In genomic region chr15:86090578-86090977, GRCm38 (mm10) we compare ENCODE assay signal across 9 mouse cellular contexts. TPM values are rescaled to one million over a fixed set of nuclear protein-coding genes. Genes with fewer than 3 reads are reported as not detected.
DNase-seq lines count a peak whose midpoint lies in the region; ATAC-seq lines count a peak whose summit lies in the region.
"Had no signal": no experiment of that assay in that cellular context is flagged by ENCODE, and none has a peak within 500 bp of the region (broad histone marks: within the 10 kb centered on the region; RNA-seq: fewer than 3 reads in every experiment).

No protein-coding gene starts in this region.

- peaks cover 21% of the 10 kb centered on the region for H3K36me3 ChIP-seq in hindbrain, embryonic 10.5 days
- no peaks in the 10 kb centered on the region for H3K36me3 ChIP-seq in hindbrain, embryonic 11.5 days (ENCODE audit: control insufficient read depth, insufficient read depth, low read length)
- no peaks in the 10 kb centered on the region for H3K36me3 ChIP-seq in midbrain, embryonic 16.5 days (ENCODE audit: control insufficient read depth, insufficient read depth, low read length)
- H3K36me3 ChIP-seq in midbrain, embryonic 15.5 days (replicated peaks), result no peaks in the 10 kb centered on the region
- no peaks in the 10 kb centered on the region; the same call in 1 of the 2 replicates for H3K36me3 ChIP-seq in limb, embryonic 15.5 days

- H3K27ac ChIP-seq in hindbrain, embryonic 10.5 days, result peak overlapping the region; percentile 64
- no peak overlapping the region for H3K27ac ChIP-seq in hindbrain, embryonic 11.5 days (ENCODE audit: low read depth, low read length)
- H3K27ac ChIP-seq in midbrain, embryonic 16.5 days (ENCODE audit: low read length), result 0 out of 2 replicates have a peak overlapping the region, but pooled peaks have one; percentile 50
- H3K27ac ChIP-seq in midbrain, embryonic 15.5 days, result no peak overlapping the region
- 0 out of 2 replicates have a peak overlapping the region, but pooled peaks have one; percentile 13 for H3K27ac ChIP-seq in limb, embryonic 15.5 days

- DNase-seq in hindbrain, embryonic 10.5 days (ENCODE audit: low spot score), result no peak
- DNase-seq in hindbrain, embryonic 11.5 days (ENCODE audit: low spot score), result no peak
- no peak for DNase-seq in gastrocnemius, postnatal 36 days
- DNase-seq: cerebellum, postnatal 36 days; thymus, postnatal 14 days had no signal

- H3K27me3 ChIP-seq in hindbrain, embryonic 10.5 days (ENCODE audit: insufficient read depth, poor library complexity, severe bottlenecking), result no peaks in the 10 kb centered on the region
- no peaks in the 10 kb centered on the region for H3K27me3 ChIP-seq in hindbrain, embryonic 11.5 days (ENCODE audit: control insufficient read depth, insufficient read depth, low read length)
- H3K27me3 ChIP-seq in midbrain, embryonic 16.5 days (ENCODE audit: control insufficient read depth, insufficient read depth, low read depth, low read length), result no peaks in the 10 kb centered on the region
- H3K27me3 ChIP-seq in midbrain, embryonic 15.5 days (replicated peaks), result no peaks in the 10 kb centered on the region
- no peaks in the 10 kb centered on the region for H3K27me3 ChIP-seq in limb, embryonic 15.5 days

- H3K4me2 ChIP-seq in hindbrain, embryonic 11.5 days (replicated peaks; ENCODE audit: low read depth, low read length), result no peak overlapping the region
- no peak overlapping the region for H3K4me2 ChIP-seq in midbrain, embryonic 16.5 days (ENCODE audit: low read length)
- no peak overlapping the region for H3K4me2 ChIP-seq in midbrain, embryonic 15.5 days
- H3K4me2 ChIP-seq in limb, embryonic 15.5 days, result no peak overlapping the region

- H3K9ac ChIP-seq in hindbrain, embryonic 11.5 days (ENCODE audit: low read depth, low read length), result no peak overlapping the region
- no peak overlapping the region for H3K9ac ChIP-seq in midbrain, embryonic 16.5 days (ENCODE audit: low read depth, low read length)
- no peak overlapping the region for H3K9ac ChIP-seq in midbrain, embryonic 15.5 days
- no peak overlapping the region for H3K9ac ChIP-seq in limb, embryonic 15.5 days

- intact Hi-C loops in gastrocnemius, postnatal 36 days (cut with DNase I), result no loop called here

- no peak overlapping the region for H3K4me3 ChIP-seq in hindbrain, embryonic 10.5 days
- no peak overlapping the region for H3K4me3 ChIP-seq in hindbrain, embryonic 11.5 days (ENCODE audit: low read depth, low read length)
- no peak overlapping the region for H3K4me3 ChIP-seq in midbrain, embryonic 16.5 days (ENCODE audit: low read depth, low read length)
- no peak overlapping the region for H3K4me3 ChIP-seq in midbrain, embryonic 15.5 days
- no peak overlapping the region for H3K4me3 ChIP-seq in limb, embryonic 15.5 days

- H3K9me3 ChIP-seq in hindbrain, embryonic 10.5 days, result no peaks in the 10 kb centered on the region
- H3K9me3 ChIP-seq in hindbrain, embryonic 11.5 days (ENCODE audit: control insufficient read depth, low read length), result no peaks in the 10 kb centered on the region
- no peaks in the 10 kb centered on the region for H3K9me3 ChIP-seq in midbrain, embryonic 16.5 days (replicated peaks; ENCODE audit: control insufficient read depth, low read length, poor library complexity, severe bottlenecking)
- H3K9me3 ChIP-seq in midbrain, embryonic 15.5 days, result no peaks in the 10 kb centered on the region
- no peaks in the 10 kb centered on the region for H3K9me3 ChIP-seq in limb, embryonic 15.5 days

- peaks cover 58% of the 10 kb centered on the region for H3K4me1 ChIP-seq in hindbrain, embryonic 10.5 days (replicated peaks)
- H3K4me1 ChIP-seq in hindbrain, embryonic 11.5 days (replicated peaks; ENCODE audit: control insufficient read depth, insufficient read depth, low read length), result peaks cover 13% of the 10 kb centered on the region
- peaks cover 39% of the 10 kb centered on the region for H3K4me1 ChIP-seq in midbrain, embryonic 16.5 days (ENCODE audit: control insufficient read depth, insufficient read depth, low read length)
- peaks cover 44% of the 10 kb centered on the region for H3K4me1 ChIP-seq in midbrain, embryonic 15.5 days
- H3K4me1 ChIP-seq in limb, embryonic 15.5 days, result peaks cover 61% of the 10 kb centered on the region

- WGBS in hindbrain, embryonic 10.5 days, result 90% methylated on average over 8 of the region's 8 CpGs
- WGBS in hindbrain, embryonic 11.5 days, result 89% methylated on average over 8 of the region's 8 CpGs
- WGBS in midbrain, embryonic 16.5 days, result 90% methylated on average over 8 of the region's 8 CpGs
- 85% methylated on average over 8 of the region's 8 CpGs for WGBS in midbrain, embryonic 15.5 days
- 93% methylated on average over 8 of the region's 8 CpGs for WGBS in limb, embryonic 15.5 days

- no peak for ATAC-seq in hindbrain, embryonic 11.5 days (ENCODE audit: low FRiP score)
- ATAC-seq in midbrain, embryonic 16.5 days, result no peak
- ATAC-seq in midbrain, embryonic 15.5 days (replicated peaks), result no peak
- no peak for ATAC-seq in limb, embryonic 15.5 days (ENCODE audit: insufficient number of reproducible peaks, low FRiP score, low TSS enrichment, low read depth)
- no peak for ATAC-seq in megakaryocyte progenitor cell, adult 5-6 weeks (replicated peaks; ENCODE audit: poor library complexity)

RNA-seq across cellular contexts. Expression of gene Gramd4, which starts 33.1 kb away (rescaled TPM):
- 16.6 and 18.0 TPM in 2 replicates for polyA plus RNA-seq in hindbrain, embryonic 10.5 days (2016; fragmentation: Nextera tagmentation; extraction: Ambion mirVana)
- polyA plus RNA-seq in hindbrain, embryonic 11.5 days (2014; fragmentation: Nextera tagmentation; extraction: Ambion mirVana), result 8.7 and 10.1 TPM in 2 replicates
- 36.0 and 36.7 TPM in 2 replicates for polyA plus RNA-seq in midbrain, embryonic 16.5 days (2015; fragmentation: Nextera tagmentation; extraction: Ambion mirVana)
- 41.0 and 41.7 TPM in 2 replicates for polyA plus RNA-seq in midbrain, embryonic 15.5 days (2015; fragmentation: Nextera tagmentation; extraction: Ambion mirVana)
- polyA plus RNA-seq in limb, embryonic 15.5 days (2015; fragmentation: Nextera tagmentation; extraction: Ambion mirVana), result 15.6 and 22.0 TPM in 2 replicates
- 7.1 and 7.4 TPM in 2 replicates for total RNA-seq in megakaryocyte progenitor cell, adult 5-6 weeks (2015)
- 19.7 and 20.5 TPM in 2 replicates for total RNA-seq in megakaryocyte progenitor cell, adult 5-6 weeks (2017)
- 1 to 10 TPM; 5.1 to 5.9 TPM for total RNA-seq in gastrocnemius, postnatal 36 days (2021)

RNA-seq across cellular contexts. Expression of gene Celsr1, which starts 57.0 kb away (rescaled TPM):
- polyA plus RNA-seq in hindbrain, embryonic 10.5 days (2016; fragmentation: Nextera tagmentation; extraction: Ambion mirVana), result 3.4 and 3.6 TPM in 2 replicates
- 4.6 and 5.1 TPM in 2 replicates for polyA plus RNA-seq in hindbrain, embryonic 11.5 days (2014; fragmentation: Nextera tagmentation; extraction: Ambion mirVana)
- 1.1 and 1.3 TPM in 2 replicates for polyA plus RNA-seq in midbrain, embryonic 16.5 days (2015; fragmentation: Nextera tagmentation; extraction: Ambion mirVana)
- polyA plus RNA-seq in midbrain, embryonic 15.5 days (2015; fragmentation: Nextera tagmentation; extraction: Ambion mirVana), result 1.6 and 2.2 TPM in 2 replicates
- 2.7 and 3.6 TPM in 2 replicates for polyA plus RNA-seq in limb, embryonic 15.5 days (2015; fragmentation: Nextera tagmentation; extraction: Ambion mirVana)
- 8.4 and 10.7 TPM in 2 replicates for total RNA-seq in megakaryocyte progenitor cell, adult 5-6 weeks (2015)
- 4.4 and 6.6 TPM in 2 replicates for total RNA-seq in megakaryocyte progenitor cell, adult 5-6 weeks (2017)
- total RNA-seq in gastrocnemius, postnatal 36 days (2021), result under 1 TPM; 0.10 to 0.37 TPM

Comparison
In these comparisons a context has a peak if more than half of its experiments do, and no peak if none do; other contexts are left out.
1. H3K27ac ChIP-seq: peak in hindbrain, embryonic 10.5 days (single experiment), midbrain, embryonic 16.5 days (single experiment) and limb, embryonic 15.5 days (single experiment); none in hindbrain, embryonic 11.5 days (single experiment) and midbrain, embryonic 15.5 days (single experiment).